ENCODE assay signal across 11 mouse cellular contexts in genomic region chr13:101866843-101867242, GRCm38 (mm10).
DNase-seq lines count a peak whose midpoint lies in the region; ATAC-seq and TF ChIP-seq lines count a peak whose summit lies in the region.
"Had no signal": no experiment of that assay in that cellular context is flagged by ENCODE, and none has a peak within 500 bp of the region (broad histone marks: within the 10 kb centered on the region; RNA-seq: fewer than 3 reads in every experiment).

No protein-coding gene starts in this region.

- no peaks in the 10 kb centered on the region for H3K4me1 ChIP-seq in lung, postnatal 0 days (ENCODE audit: insufficient read depth, low read depth, low read length)
- H3K4me1 ChIP-seq: embryonic facial prominence, embryonic 15.5 days; hindbrain, embryonic 13.5 days had no signal

- 28% methylated on average over 4 of the region's 4 CpGs for WGBS in lung, postnatal 0 days

- ATAC-seq in lung, postnatal 0 days, result peak; percentile 62

- no peak for TF ChIP-seq EP300 in lung, postnatal 0 days (IDR thresholded peaks at IDR 0.05)

- no peak overlapping the region for H3K4me3 ChIP-seq in lung, postnatal 0 days (ENCODE audit: low read depth, low read length)
- H3K4me3 ChIP-seq: embryonic facial prominence, embryonic 15.5 days; hindbrain, embryonic 13.5 days had no signal

- H3K9ac ChIP-seq in lung, postnatal 0 days (replicated peaks; ENCODE audit: low read depth), result no peak overlapping the region
- H3K9ac ChIP-seq: embryonic facial prominence, embryonic 15.5 days; hindbrain, embryonic 13.5 days had no signal

- no peaks in the 10 kb centered on the region for H3K9me3 ChIP-seq in lung, postnatal 0 days (ENCODE audit: low read length)
- H3K9me3 ChIP-seq: embryonic facial prominence, embryonic 15.5 days; hindbrain, embryonic 13.5 days had no signal

- no peaks in the 10 kb centered on the region for H3K36me3 ChIP-seq in lung, postnatal 0 days (ENCODE audit: insufficient read depth, low read length)
- H3K36me3 ChIP-seq: embryonic facial prominence, embryonic 15.5 days; hindbrain, embryonic 13.5 days had no signal

- H3K27ac ChIP-seq in lung, postnatal 0 days (ENCODE audit: low read length), result no peak overlapping the region
- H3K27ac ChIP-seq: embryonic facial prominence, embryonic 15.5 days; hindbrain, embryonic 13.5 days had no signal

- no peaks in the 10 kb centered on the region for H3K27me3 ChIP-seq in lung, postnatal 0 days (replicated peaks; ENCODE audit: insufficient read depth, low read length)
- H3K27me3 ChIP-seq: embryonic facial prominence, embryonic 15.5 days; hindbrain, embryonic 13.5 days had no signal

- peak; percentile 59 for DNase-seq in lung, postnatal 0 days (ENCODE audit: low spot score)
- DNase-seq in lung, postnatal 14 days, result no peak
- peak; percentile 63 for DNase-seq in embryo, embryonic 10 days (ENCODE audit: low spot score)
- peak; percentile 21 for DNase-seq in kidney, adult 9 months
- DNase-seq in mesoderm, embryonic 11.5 days (ENCODE audit: low read depth, low spot score), result peak; percentile 51
- no peak for DNase-seq in cerebellum, postnatal 4 days (ENCODE audit: low spot score in 2 of 2)
- no peak for DNase-seq in layer of hippocampus, adult 8-10 months (ENCODE audit: low spot score in 2 of 2)
- DNase-seq in spleen, adult 18-20 months, result no peak
- DNase-seq: gastrocnemius, postnatal 10 days had no signal

- no peak overlapping the region for H3K4me2 ChIP-seq in lung, postnatal 0 days (replicated peaks; ENCODE audit: low read depth, low read length)
- H3K4me2 ChIP-seq: embryonic facial prominence, embryonic 15.5 days; hindbrain, embryonic 13.5 days had no signal

- TF ChIP-seq CTCF in lung, postnatal 0 days (IDR thresholded peaks at IDR 0.05), result no peak

Comparison
In these comparisons a context has a peak if more than half of its experiments do, and no peak if none do; other contexts are left out.
1. DNase-seq: peak in lung, postnatal 0 days (single experiment), embryo, embryonic 10 days (single experiment), kidney, adult 9 months (single experiment) and mesoderm, embryonic 11.5 days (single experiment); none in lung, postnatal 14 days (single experiment), cerebellum, postnatal 4 days (0 of 2), layer of hippocampus, adult 8-10 months (0 of 2) and spleen, adult 18-20 months (0 of 2).